Comparison of ENCODE assay signal across 22 mouse cellular contexts in the genomic region with DNA sequence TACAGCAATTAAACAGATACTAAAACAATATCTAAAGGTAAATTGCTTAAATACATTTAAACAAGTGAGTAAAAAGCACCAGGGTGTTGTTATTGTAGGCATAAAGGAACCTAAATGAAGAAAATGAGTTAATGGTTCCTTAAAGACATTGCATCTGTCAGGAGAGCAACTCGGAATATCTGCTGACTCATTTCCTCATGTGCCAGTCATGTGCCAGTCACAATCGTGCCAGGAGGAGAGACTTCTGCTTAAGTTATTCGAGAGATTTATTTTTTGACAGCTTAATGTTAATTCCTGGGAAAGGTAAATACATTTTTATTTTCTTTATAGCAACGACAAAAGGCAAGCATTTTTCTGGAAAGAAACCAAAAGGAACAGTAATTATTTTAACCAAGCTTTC. TPM values are rescaled to one million over a fixed set of nuclear protein-coding genes. Genes with fewer than 3 reads are reported as not detected.
A peak's percentile ranks its signal among the peaks of the same experiment; 100 is the strongest.
DNase-seq lines count a peak whose midpoint lies in the region; ATAC-seq lines count a peak whose summit lies in the region.
"Had no signal": no experiment of that assay in that cellular context is flagged by ENCODE, and none has a peak within 500 bp of the region (broad histone marks: within the 10 kb centered on the region; RNA-seq: fewer than 3 reads in every experiment).

No protein-coding gene starts in this region.

- no peaks in the 10 kb centered on the region for H3K27me3 ChIP-seq in intestine, embryonic 15.5 days (replicated peaks)
- no peaks in the 10 kb centered on the region for H3K27me3 ChIP-seq in hindbrain, embryonic 12.5 days
- H3K27me3 ChIP-seq: embryonic facial prominence, embryonic 13.5 days; liver, embryonic 15.5 days; megakaryocyte, embryonic 14.5 days; midbrain, embryonic 15.5 days; neural tube, embryonic 15.5 days had no signal

- no peaks in the 10 kb centered on the region for H3K9me3 ChIP-seq in intestine, embryonic 15.5 days
- H3K9me3 ChIP-seq in hindbrain, embryonic 12.5 days (replicated peaks): no peaks in the 10 kb centered on the region
- H3K9me3 ChIP-seq: embryonic facial prominence, embryonic 13.5 days; liver, embryonic 15.5 days; midbrain, embryonic 15.5 days; neural tube, embryonic 15.5 days had no signal

- H3K36me3 ChIP-seq in intestine, embryonic 15.5 days: no peaks in the 10 kb centered on the region
- H3K36me3 ChIP-seq in hindbrain, embryonic 12.5 days: no peaks in the 10 kb centered on the region
- H3K36me3 ChIP-seq: embryonic facial prominence, embryonic 13.5 days; liver, embryonic 15.5 days; midbrain, embryonic 15.5 days; neural tube, embryonic 15.5 days had no signal

- no peak overlapping the region for H3K4me3 ChIP-seq in intestine, embryonic 15.5 days (replicated peaks)
- no peak overlapping the region for H3K4me3 ChIP-seq in hindbrain, embryonic 12.5 days
- H3K4me3 ChIP-seq: embryonic facial prominence, embryonic 13.5 days; liver, embryonic 15.5 days; megakaryocyte, embryonic 14.5 days; midbrain, embryonic 15.5 days; myocyte; neural tube, embryonic 15.5 days had no signal

- no peak overlapping the region for H3K4me2 ChIP-seq in intestine, embryonic 15.5 days (replicated peaks)
- H3K4me2 ChIP-seq in hindbrain, embryonic 12.5 days (replicated peaks): no peak overlapping the region
- H3K4me2 ChIP-seq: embryonic facial prominence, embryonic 13.5 days; heart, embryonic 11.5 days; liver, embryonic 15.5 days; midbrain, embryonic 15.5 days; neural tube, embryonic 15.5 days had no signal

- peak; percentile 11 for DNase-seq in heart, adult 8-10 months (ENCODE audit: low spot score)
- no peak for DNase-seq in heart, postnatal 10 days
- DNase-seq in 3T3-L1 (ENCODE audit: low read depth, low spot score) (peak; percentile 32), NIH3T3 (ENCODE audit: low read depth) (peak; percentile 12)
- DNase-seq in layer of hippocampus, adult 9-10 months (ENCODE audit: low spot score): no peak
- DNase-seq: adrenal gland, postnatal 36 days; cerebellum, adult 8-10 months; gastrocnemius, postnatal 36 days had no signal

- H3K27ac ChIP-seq in intestine, embryonic 15.5 days: no peak overlapping the region
- H3K27ac ChIP-seq in hindbrain, embryonic 12.5 days: no peak overlapping the region
- H3K27ac ChIP-seq: embryonic facial prominence, embryonic 13.5 days; liver, embryonic 15.5 days; midbrain, embryonic 15.5 days; neural tube, embryonic 15.5 days had no signal

- WGBS in intestine, embryonic 15.5 days: 83% methylated on average over 4 of the region's 4 CpGs
- 89% methylated on average over 4 of the region's 4 CpGs for WGBS in hindbrain, embryonic 12.5 days

- H3K4me1 ChIP-seq in intestine, embryonic 15.5 days (replicated peaks): no peaks in the 10 kb centered on the region
- no peaks in the 10 kb centered on the region for H3K4me1 ChIP-seq in hindbrain, embryonic 12.5 days
- H3K4me1 ChIP-seq: embryonic facial prominence, embryonic 13.5 days; liver, embryonic 15.5 days; midbrain, embryonic 15.5 days; neural tube, embryonic 15.5 days had no signal

- intact Hi-C loops in heart, postnatal 10 days (cut with DNase I): no loop called here

- H3K9ac ChIP-seq in intestine, embryonic 15.5 days: no peak overlapping the region
- no peak overlapping the region for H3K9ac ChIP-seq in hindbrain, embryonic 12.5 days
- H3K9ac ChIP-seq: embryonic facial prominence, embryonic 13.5 days; liver, embryonic 15.5 days; midbrain, embryonic 15.5 days; neural tube, embryonic 15.5 days had no signal

- ATAC-seq in hematopoietic stem cell, adult 5-6 weeks (replicated peaks in 1 of 2; ENCODE audit: insufficient read depth in 1 of 2, low FRiP score in 2 of 2, low TSS enrichment in 1 of 2, low read depth in 1 of 2, poor library complexity in 2 of 2, severe bottlenecking in 2 of 2): peak; percentile 59 to 69; a peak in 3 of 4 replicates
- no peak for ATAC-seq in intestine, embryonic 15.5 days
- no peak for ATAC-seq in hindbrain, embryonic 12.5 days (ENCODE audit: low FRiP score)
- ATAC-seq: forebrain, embryonic 14.5 days; hindbrain, embryonic 16.5 days; intestine, postnatal 0 days; lung, postnatal 0 days; midbrain, embryonic 15.5 days had no signal

RNA-seq across cellular contexts. Expression of a gene that starts 26.3 kb away (rescaled TPM):
- under 1 TPM; 0.31 to 0.72 (median 0.56) TPM for total RNA-seq in heart, adult 8-10 months (2022)
- under 1 TPM; 0.15 to 0.38 TPM for total RNA-seq in heart, postnatal 10 days (2021)
- total RNA-seq in hematopoietic stem cell, adult 5-6 weeks (2017): not detected in 2 replicates
- polyA plus RNA-seq in intestine, embryonic 15.5 days (2015; fragmentation: Nextera tagmentation; extraction: Ambion mirVana): 1.4 and 3.3 TPM in 2 replicates
- polyA plus RNA-seq in hindbrain, embryonic 12.5 days (2016; fragmentation: Nextera tagmentation; extraction: Ambion mirVana): 12.1 and 16.9 TPM in 2 replicates

Comparison
In these comparisons a context has a peak if more than half of its experiments do, and no peak if none do; other contexts are left out.
1. DNase-seq: peak in heart, adult 8-10 months (single experiment), 3T3-L1 (single experiment) and NIH3T3 (single experiment); none in heart, postnatal 10 days (0 of 2) and layer of hippocampus, adult 9-10 months (single experiment).
2. ATAC-seq: peak in hematopoietic stem cell, adult 5-6 weeks (2 of 2); none in intestine, embryonic 15.5 days (single experiment) and hindbrain, embryonic 12.5 days (single experiment).